ENCODE assay signal across 17 mouse cellular contexts in genomic region chr16:93464898-93465297, GRCm38 (mm10).
"Had no signal": no experiment of that assay in that cellular context is flagged by ENCODE, and none has a peak within 500 bp of the region (broad histone marks: within the 10 kb centered on the region; RNA-seq: fewer than 3 reads in every experiment).

No protein-coding gene starts in this region.

- H3K4me1 ChIP-seq: liver, embryonic 13.5 days; megakaryocyte, embryonic 14.5 days; midbrain, embryonic 10.5 days; midbrain, embryonic 13.5 days had no signal

- H3K27me3 ChIP-seq: midbrain, embryonic 13.5 days had no signal

- DNase-seq: kidney, adult 9 months; kidney, postnatal 14 days; kidney, postnatal 4 days; left cerebral cortex, postnatal 4 days; liver, embryonic 13.5 days; lung, adult 2 months; lung, postnatal 14 days; retina, postnatal 1 day; thymus, adult 2 months; thymus, postnatal 14 days; thymus, postnatal 4 days had no signal

- H3K9me3 ChIP-seq: liver, embryonic 13.5 days; midbrain, embryonic 10.5 days; midbrain, embryonic 13.5 days; neural tube, embryonic 13.5 days had no signal

- H3K4me3 ChIP-seq: liver, embryonic 13.5 days; megakaryocyte, embryonic 14.5 days; midbrain, embryonic 10.5 days; midbrain, embryonic 13.5 days; myocyte; neural tube, embryonic 13.5 days had no signal

- H3K4me2 ChIP-seq: liver, embryonic 13.5 days; midbrain, embryonic 13.5 days; neural tube, embryonic 13.5 days had no signal

- H3K9ac ChIP-seq: liver, embryonic 13.5 days; midbrain, embryonic 13.5 days; neural tube, embryonic 13.5 days had no signal

- H3K27ac ChIP-seq: liver, embryonic 13.5 days; midbrain, embryonic 10.5 days; midbrain, embryonic 13.5 days; neural tube, embryonic 13.5 days had no signal

- H3K36me3 ChIP-seq: liver, embryonic 13.5 days; midbrain, embryonic 10.5 days; midbrain, embryonic 13.5 days; neural tube, embryonic 13.5 days had no signal

- ATAC-seq: midbrain, embryonic 13.5 days; midbrain, embryonic 16.5 days had no signal
